Mouse (Mus musculus): ENCODE results near the gene Sod3.

Sod3 gene

GRCm38 (mm10) chr5:52383748-52384147 lies 20.2 kb downstream of the Sod3 start:
- no peak for DNase-seq

- DNase-seq, result no peak
Measured at GRCm38 (mm10) chr5:52386016-52386415, 22.4 kb downstream of the Sod3 start.

DNA sequence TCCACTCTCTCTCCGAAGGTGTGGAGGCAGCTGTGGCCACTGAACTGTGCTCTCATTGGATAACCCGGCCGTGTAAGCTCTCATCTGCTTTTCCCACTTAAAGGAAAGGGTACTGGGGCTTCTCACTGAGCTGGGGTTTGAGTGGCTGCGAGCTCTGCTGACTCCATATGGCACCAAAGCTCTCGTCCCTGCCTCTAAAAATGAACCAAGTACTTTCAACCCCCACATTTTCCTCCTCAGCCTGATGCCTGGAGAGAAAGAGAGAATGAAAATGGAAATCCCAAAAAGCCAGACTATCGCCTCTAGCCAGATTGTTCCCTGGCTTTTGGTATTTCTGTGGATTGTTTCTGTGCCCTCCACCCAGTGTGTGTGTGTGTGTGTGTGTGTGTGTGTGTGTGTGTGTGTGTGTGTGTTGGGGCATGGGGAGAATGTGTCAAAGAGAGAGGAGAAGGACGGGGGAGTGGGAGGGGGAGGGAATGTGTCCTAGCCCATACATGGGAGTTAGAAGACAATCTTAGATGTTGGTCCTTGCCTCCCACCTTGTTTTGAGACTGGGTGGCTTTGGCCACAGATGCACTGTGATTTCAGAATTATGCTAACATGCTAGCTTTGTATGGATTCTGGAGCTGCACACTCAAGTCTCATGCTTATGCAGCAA lies 24.6 kb downstream of the Sod3 start:
- no peak for DNase-seq

DNA sequence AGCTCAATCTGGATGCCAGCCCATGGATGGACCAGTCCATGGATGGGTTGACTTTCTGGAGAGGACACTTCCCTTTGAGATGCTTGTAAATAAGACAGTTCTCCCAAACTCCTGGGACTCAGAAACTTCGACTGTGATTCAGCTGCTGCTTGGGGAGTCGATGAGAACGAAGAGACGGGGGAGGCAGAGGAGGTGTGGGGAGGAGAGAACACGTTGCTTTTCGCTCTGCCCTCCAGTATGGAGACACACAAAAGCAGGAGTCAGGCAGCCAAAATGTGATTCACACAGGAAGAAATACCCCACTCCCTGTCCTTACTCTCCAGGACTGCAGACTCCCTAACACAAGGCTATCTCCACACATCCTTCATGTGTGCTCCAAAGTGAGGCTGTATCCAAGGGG lies 26.8 kb downstream of the Sod3 start:
- no peak for DNase-seq

GRCm38 (mm10) chr5:52391471-52391870 lies 27.9 kb downstream of the Sod3 start:
- DNase-seq, result no peak

- no peak for DNase-seq
Measured at GRCm38 (mm10) chr5:52393756-52394155, 30.2 kb downstream of the Sod3 start.

- no peak for DNase-seq
Measured at GRCm38 (mm10) chr5:52404373-52404772, 40.8 kb downstream of the Sod3 start.

GRCm38 (mm10) chr5:52408668-52409315 lies 45.2 kb downstream of the Sod3 start:
- no peak for DNase-seq

GRCm38 (mm10) chr5:52410197-52410596 lies 46.6 kb downstream of the Sod3 start:
- no peak for DNase-seq

GRCm38 (mm10) chr5:52411567-52411966 lies 48.0 kb downstream of the Sod3 start:
- DNase-seq, result peak; percentile 72

DNA sequence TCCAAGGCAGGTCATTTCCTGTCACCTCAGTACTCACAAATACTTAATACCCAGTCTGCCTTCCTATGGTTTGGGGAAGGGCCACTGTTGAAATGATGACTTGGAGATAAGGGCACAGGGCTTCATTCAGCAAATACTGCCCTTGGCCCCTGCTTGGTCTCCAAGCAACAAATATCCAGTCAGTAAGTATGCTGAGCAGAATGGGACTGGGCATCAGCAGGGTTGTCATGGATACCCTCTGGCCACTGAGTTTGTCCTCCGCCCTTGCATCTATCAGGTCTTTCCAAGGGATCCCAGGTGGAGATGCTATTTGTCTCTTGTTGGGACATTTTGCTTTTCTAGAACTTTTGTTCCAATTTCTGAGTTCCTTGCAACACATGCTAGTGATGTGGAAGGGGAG lies 51.6 kb downstream of the Sod3 start:
- DNase-seq, result no peak

DNA sequence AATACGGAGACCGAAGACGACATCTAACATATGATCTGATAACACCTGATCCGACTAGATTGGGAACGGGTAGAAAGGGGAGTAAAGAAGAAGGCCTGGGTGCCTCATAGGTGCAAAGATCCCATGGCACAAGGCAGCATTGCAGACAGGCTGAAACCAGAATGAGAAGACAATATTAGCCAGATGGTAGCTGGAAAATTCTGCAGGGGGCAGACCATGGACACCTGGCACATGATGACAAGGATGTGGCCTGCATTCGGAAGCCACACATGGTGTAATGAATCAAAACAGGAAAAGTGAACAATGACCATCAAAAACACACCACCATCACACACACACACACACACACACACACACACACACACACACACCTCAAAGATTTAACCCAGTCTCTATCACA lies 52.3 kb downstream of the Sod3 start:
- DNase-seq, result no peak

GRCm38 (mm10) chr5:52416485-52416884 lies 52.9 kb downstream of the Sod3 start:
- DNase-seq, result no peak
